Mouse (Mus musculus): ENCODE results near the gene St3gal2. TPM values are rescaled to one million over a fixed set of nuclear protein-coding genes. Genes with fewer than 3 reads are reported as not detected.
"Not testable (repeated sequence)": the region's sequence is repeated elsewhere in the genome, so short reads cannot be mapped to it uniquely, and the experiment has no call there.

The St3gal2 gene
- polyA plus RNA-seq, 1 experiment from 2014 or later = 28.0 TPM

- not testable (repeated sequence) for H3K4me1 ChIP-seq; H3K27me3 ChIP-seq (replicated peaks); H3K9ac ChIP-seq; H3K4me3 ChIP-seq; H3K9me3 ChIP-seq; H3K27ac ChIP-seq; ATAC-seq (replicated peaks); H3K4me2 ChIP-seq
- peaks cover 12% of the 10 kb centered on the region; the same call in 1 of the 2 replicates for H3K36me3 ChIP-seq (replicated peaks)
- WGBS = 94% methylated on average over 7 of the region's 7 CpGs
Measured at GRCm38 (mm10) chr8:110958553-110958952, 38.8 kb downstream of the St3gal2 start.

- Histone ChIP-seq H3K27ac (no peak overlapping the region), H3K4me3 (no peak overlapping the region), H3K27me3 (replicated peaks) (no peaks in the 10 kb centered on the region), H3K4me1 (0 out of 2 replicates have a peak, but pooled peaks cover 3% of the 10 kb centered on the region), H3K4me2 (no peak overlapping the region), H3K9me3 (no peaks in the 10 kb centered on the region), H3K9ac (no peak overlapping the region), H3K36me3 (replicated peaks) (peaks cover 12% of the 10 kb centered on the region; the same call in 1 of the 2 replicates)
- WGBS = 94% methylated on average over 12 of the region's 12 CpGs
- ATAC-seq (replicated peaks) = no peak
Measured at GRCm38 (mm10) chr8:110959071-110959780, 39.5 kb downstream of the St3gal2 start.

GRCm38 (mm10) chr8:110959906-110960305 lies 40.2 kb downstream of the St3gal2 start:
- peaks cover 12% of the 10 kb centered on the region; the same call in 1 of the 2 replicates for H3K36me3 ChIP-seq (replicated peaks)
- H3K4me2 ChIP-seq = no peak overlapping the region
- H3K4me3 ChIP-seq = no peak overlapping the region
- no peak for ATAC-seq (replicated peaks)
- 90% methylated on average over 6 of the region's 6 CpGs for WGBS
- no peaks in the 10 kb centered on the region for H3K9me3 ChIP-seq
- H3K27me3 ChIP-seq (replicated peaks) = no peaks in the 10 kb centered on the region
- no peak overlapping the region for H3K9ac ChIP-seq
- no peak overlapping the region for H3K27ac ChIP-seq
- H3K4me1 ChIP-seq = 0 out of 2 replicates have a peak, but pooled peaks cover 3% of the 10 kb centered on the region

- Histone ChIP-seq H3K4me3 (no peak overlapping the region), H3K27ac (no peak overlapping the region), H3K4me1 (no peaks in the 10 kb centered on the region), H3K9me3 (no peaks in the 10 kb centered on the region), H3K9ac (no peak overlapping the region), H3K27me3 (replicated peaks) (no peaks in the 10 kb centered on the region), H3K4me2 (no peak overlapping the region), H3K36me3 (replicated peaks) (peaks cover 7% of the 10 kb centered on the region; the same call in 1 of the 2 replicates)
- ATAC-seq (replicated peaks) = no peak
- WGBS = 87% methylated on average over 2 of the region's 2 CpGs
Measured at GRCm38 (mm10) chr8:110963051-110963450, 43.3 kb downstream of the St3gal2 start.

GRCm38 (mm10) chr8:110964666-110965065 lies 44.9 kb downstream of the St3gal2 start:
- no peaks in the 10 kb centered on the region for H3K4me1 ChIP-seq
- H3K36me3 ChIP-seq (replicated peaks) = peaks cover 5% of the 10 kb centered on the region; the same call in 1 of the 2 replicates
- WGBS = 61% methylated on average over 7 of the region's 7 CpGs
- H3K27ac ChIP-seq = no peak overlapping the region
- H3K9ac ChIP-seq = no peak overlapping the region
- H3K4me2 ChIP-seq = no peak overlapping the region
- H3K9me3 ChIP-seq = no peaks in the 10 kb centered on the region
- no peaks in the 10 kb centered on the region for H3K27me3 ChIP-seq (replicated peaks)
- no peak overlapping the region for H3K4me3 ChIP-seq
- no peak for ATAC-seq (replicated peaks)

GRCm38 (mm10) chr8:110965594-110965993 lies 45.9 kb downstream of the St3gal2 start:
- H3K4me2 ChIP-seq = no peak overlapping the region
- WGBS = 79% methylated on average over 7 of the region's 7 CpGs
- H3K4me1 ChIP-seq = peaks cover 4% of the 10 kb centered on the region
- H3K4me3 ChIP-seq = no peak overlapping the region
- H3K9ac ChIP-seq = no peak overlapping the region
- no peak overlapping the region for H3K27ac ChIP-seq
- H3K27me3 ChIP-seq (replicated peaks) = no peaks in the 10 kb centered on the region
- no peaks in the 10 kb centered on the region for H3K9me3 ChIP-seq
- ATAC-seq (replicated peaks) = no peak
- H3K36me3 ChIP-seq (replicated peaks) = 0 out of 2 replicates have a peak, but pooled peaks cover 5% of the 10 kb centered on the region

GRCm38 (mm10) chr8:110966586-110966985 lies 46.9 kb downstream of the St3gal2 start:
- 0 out of 2 replicates have a peak, but pooled peaks cover 5% of the 10 kb centered on the region for H3K36me3 ChIP-seq (replicated peaks)
- H3K9ac ChIP-seq = no peak overlapping the region
- H3K27me3 ChIP-seq (replicated peaks) = no peaks in the 10 kb centered on the region
- H3K4me2 ChIP-seq = no peak overlapping the region
- no peak for ATAC-seq (replicated peaks)
- H3K27ac ChIP-seq = no peak overlapping the region
- H3K4me3 ChIP-seq = no peak overlapping the region
- H3K9me3 ChIP-seq = no peaks in the 10 kb centered on the region
- 84% methylated on average over 8 of the region's 8 CpGs for WGBS
- H3K4me1 ChIP-seq = peaks cover 9% of the 10 kb centered on the region

- no peak for ATAC-seq (replicated peaks)
- no peak overlapping the region for H3K9ac ChIP-seq
- peaks cover 9% of the 10 kb centered on the region for H3K4me1 ChIP-seq
- no peaks in the 10 kb centered on the region for H3K27me3 ChIP-seq (replicated peaks)
- H3K9me3 ChIP-seq = no peaks in the 10 kb centered on the region
- WGBS = 83% methylated on average over 9 of the region's 9 CpGs
- no peak overlapping the region for H3K4me2 ChIP-seq
- H3K36me3 ChIP-seq (replicated peaks) = 0 out of 2 replicates have a peak, but pooled peaks cover 1% of the 10 kb centered on the region
- no peak overlapping the region for H3K27ac ChIP-seq
- no peak overlapping the region for H3K4me3 ChIP-seq
Measured at GRCm38 (mm10) chr8:110967326-110967725, 47.6 kb downstream of the St3gal2 start.

- H3K9ac ChIP-seq = peak overlapping the region; percentile 55
- H3K36me3 ChIP-seq (replicated peaks) = peaks cover 8% of the 10 kb centered on the region
- WGBS = 5% methylated on average over 45 of the region's 45 CpGs
Measured at GRCm38 (mm10) chr8:110969910-110970770, 50.4 kb downstream of the St3gal2 start.

GRCm38 (mm10) chr8:110976532-110976931 lies 56.8 kb downstream of the St3gal2 start:
- not testable (repeated sequence) for H3K27ac ChIP-seq; H3K9me3 ChIP-seq; ATAC-seq (replicated peaks); H3K4me3 ChIP-seq; H3K4me1 ChIP-seq; H3K4me2 ChIP-seq; H3K27me3 ChIP-seq (replicated peaks); H3K9ac ChIP-seq
- WGBS = 97% methylated on average over 8 of the region's 8 CpGs
- H3K36me3 ChIP-seq (replicated peaks) = peaks cover 34% of the 10 kb centered on the region

More at GRCm38 (mm10) chr8:110969910-110970770, 50.4 kb downstream of the St3gal2 start:
- Histone ChIP-seq H3K4me1 (peaks cover 9% of the 10 kb centered on the region), H3K27ac (peak overlapping the region; percentile 64; the same call in 1 of the 2 replicates), H3K4me2 (peak overlapping the region; percentile 86), H3K4me3 (peak overlapping the region; percentile 48), H3K9me3 (no peaks in the 10 kb centered on the region), H3K27me3 (replicated peaks) (no peaks in the 10 kb centered on the region)
- peak; percentile 99 for ATAC-seq (replicated peaks)

- not testable (repeated sequence) for H3K4me1 ChIP-seq; H3K27me3 ChIP-seq (replicated peaks); H3K27ac ChIP-seq; ATAC-seq (replicated peaks); H3K9me3 ChIP-seq; H3K4me3 ChIP-seq; H3K4me2 ChIP-seq; H3K9ac ChIP-seq
- H3K36me3 ChIP-seq (replicated peaks) = peaks cover 47% of the 10 kb centered on the region
- 86% methylated on average over 2 of the region's 2 CpGs for WGBS
Measured at GRCm38 (mm10) chr8:110977987-110978386, 58.3 kb downstream of the St3gal2 start.

GRCm38 (mm10) chr8:110981304-110981703 lies 61.6 kb downstream of the St3gal2 start:
- Histone ChIP-seq H3K4me3 (no peak overlapping the region), H3K27me3 (replicated peaks) (no peaks in the 10 kb centered on the region), H3K36me3 (replicated peaks) (peaks cover 69% of the 10 kb centered on the region), H3K4me2 (no peak overlapping the region), H3K9ac (no peak overlapping the region), H3K27ac (no peak overlapping the region), H3K4me1 (no peaks in the 10 kb centered on the region), H3K9me3 (no peaks in the 10 kb centered on the region)
- WGBS = 92% methylated on average over 2 of the region's 2 CpGs
- ATAC-seq (replicated peaks) = no peak

Data from midbrain, embryonic 15.5 days (tissue).